Mouse (Mus musculus) T-cell, adult 66 days (primary cell): ENCODE data around the gene Uba1. TPM values are rescaled to one million over a fixed set of nuclear protein-coding genes. Genes with fewer than 3 reads are reported as not detected.

Source experiments
- total RNA-seq, 2 experiments: library from RNA; stranded (reverse); gene quantifications; 3 replicates in 1 of 2; 4 replicates in 1 of 2; pipeline ENCODE4 v1.2.4; 2023

The Uba1 gene
- 100 to 1,000 TPM; 214 to 230 TPM for total RNA-seq

GRCm38 (mm10) chrX:20658026-20658652, at the start of gene Uba1:
Gene Uba1 (plus strand): TSS chrX:20658326.

GRCm38 (mm10) chrX:20617176-20617902, 40.8 kb upstream of the Uba1 start, which contains the start of the genes Rbm10 and Ndufb11:
Gene Rbm10 (plus strand): TSS chrX:20617503.
Gene Ndufb11 (minus strand): TSS chrX:20617619.

DNA sequence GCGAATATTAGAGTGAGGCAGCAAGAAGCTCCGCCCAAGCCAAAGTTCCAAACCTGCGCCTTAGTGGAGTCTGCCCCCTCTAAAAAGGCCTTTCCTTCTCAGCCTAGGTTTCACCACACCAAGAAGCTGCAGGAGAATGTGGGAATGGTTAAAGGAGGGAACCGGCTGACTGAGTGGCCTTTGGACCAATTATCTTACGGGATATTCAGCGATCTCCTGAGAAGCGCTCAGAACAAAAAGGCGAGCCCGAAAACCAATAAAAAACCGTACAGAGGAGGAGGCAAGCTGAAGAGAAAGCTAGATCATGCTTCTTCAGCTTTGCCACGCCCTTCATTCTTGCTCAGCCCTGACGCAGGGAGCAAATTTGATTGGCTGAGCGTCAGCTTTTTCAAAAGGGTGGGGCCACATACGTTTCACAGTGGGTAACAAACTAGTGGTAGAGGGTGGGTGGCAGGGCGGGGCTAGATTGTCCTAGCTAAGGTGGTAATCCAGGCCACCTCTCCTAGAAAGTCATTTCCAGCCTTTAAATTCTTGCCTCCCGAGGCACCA, 29.5 kb downstream of the Uba1 start, which contains the start of gene Cdk16:
Gene Cdk16, plus strand, starts transcription at position 436 of the 549 bp plus-strand sequence.

DNA sequence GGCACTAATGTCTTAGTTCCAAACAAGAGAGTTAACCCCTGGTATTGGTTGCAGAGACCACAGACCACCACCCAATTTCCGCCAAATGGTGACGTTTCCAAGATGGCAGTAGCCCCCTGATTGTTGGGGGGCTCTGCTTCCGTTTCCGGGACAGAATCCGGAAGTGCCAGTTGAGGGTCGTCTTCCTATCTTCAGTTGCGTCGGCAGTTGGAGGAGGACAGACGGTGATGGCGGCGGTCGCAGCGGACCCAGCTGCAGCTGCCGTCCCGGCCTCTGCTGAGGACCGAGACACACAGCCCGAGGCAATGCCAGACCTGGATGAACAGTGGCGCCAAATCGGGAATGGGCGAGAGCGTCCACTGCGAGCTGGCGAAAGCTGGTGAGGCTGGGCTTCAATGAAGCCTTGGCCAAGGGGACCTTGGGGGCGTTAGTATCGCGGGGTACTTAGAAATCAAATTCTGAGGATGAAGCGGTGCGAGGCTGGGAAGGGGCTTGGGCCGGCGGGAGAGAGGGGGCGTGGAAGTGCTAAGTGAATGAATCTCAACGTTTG, 45.7 kb downstream of the Uba1 start, which contains the start of gene Usp11:
Gene Usp11, plus strand, starts transcription at position 166 of the 550 bp plus-strand sequence.

Other genes starting within 250 kb of the Uba1 start
- gene Jade3, start 232.6 kb upstream of the Uba1 start, total RNA-seq, result 1 to 10 TPM; 6.1 to 7.6 TPM
- gene Rgn, start 108.5 kb upstream of the Uba1 start, total RNA-seq, result not detected
- gene Rbm10, start 40.8 kb upstream of the Uba1 start, total RNA-seq, result 10 to 100 TPM; 53.1 to 55.6 TPM
- 100 to 1,000 TPM; 110 to 122 TPM for gene Ndufb11, start 40.7 kb upstream of the Uba1 start, total RNA-seq
- 10 to 100 TPM; 83.5 to 90.8 TPM for gene Cdk16, start 29.6 kb downstream of the Uba1 start, total RNA-seq
- gene Usp11, start 45.6 kb downstream of the Uba1 start, total RNA-seq, result 10 to 100 TPM; 22.1 to 29.6 TPM
- gene Araf, start 139.5 kb downstream of the Uba1 start, total RNA-seq, result 100 to 1,000 TPM; 145 to 148 TPM
- under 1 TPM; 0.68 to 0.93 TPM for gene Timp1, start 211.8 kb downstream of the Uba1 start, total RNA-seq